Mouse (Mus musculus) testis, adult 2 months (tissue): ENCODE measurements at regions not wholly inside any gene's neighbourhood (a gene's known extent, or its start where the extent isn't known, plus 50 kb on each side); places are given as distances from the start of the nearest gene placed in this dataset.

Experiments
- CTCF ChIP-seq: fragments of 200-500 bp; IDR thresholded peaks from 2 replicates; pipeline ENCODE4 v1.5.1; 2012; ENCODE audit warnings: low read depth, mild to moderate bottlenecking, inconsistent platforms, low read length, moderate library complexity; ENCODE audit not compliant: control insufficient read depth, insufficient read depth, insufficient replicate concordance
- POLR2A ChIP-seq: fragments of 200-500 bp; IDR thresholded peaks from 2 replicates; pipeline ENCODE4 v1.6.1; 2012; ENCODE audit warnings: low read depth, mild to moderate bottlenecking, inconsistent platforms, low read length, moderate library complexity; ENCODE audit not compliant: control insufficient read depth

DNA sequence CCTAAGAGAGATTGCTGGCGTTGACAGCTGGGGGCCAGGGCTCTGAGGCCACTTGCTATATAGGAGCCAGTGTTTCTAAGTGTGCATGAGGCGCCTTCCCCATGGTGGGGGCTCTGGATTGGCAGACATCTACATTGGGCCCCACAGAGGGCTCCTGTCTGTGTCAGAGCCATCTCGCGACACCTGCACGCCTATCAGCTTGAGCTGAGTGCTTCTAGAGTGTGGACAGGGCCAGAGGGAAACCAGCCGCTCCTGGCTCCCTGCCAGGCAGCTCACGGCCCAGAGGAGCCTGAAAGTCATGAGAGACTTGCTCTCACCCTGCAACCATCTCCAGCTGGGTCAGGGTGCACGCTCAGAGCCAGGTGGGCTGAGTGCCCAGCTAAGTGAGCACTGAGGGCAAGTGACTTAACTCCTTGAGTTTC, 85.1 kb upstream of the Lclat1 start:
- no peak for TF ChIP-seq CTCF
- no peak for TF ChIP-seq POLR2A
